Mouse (Mus musculus) embryonic facial prominence, embryonic 11.5 days (tissue): ENCODE results near the gene Apln. TPM values are rescaled to one million over a fixed set of nuclear protein-coding genes. Genes with fewer than 3 reads are reported as not detected.

Experiments used
- ATAC-seq: fragments of 200-750 bp; cut with Nextera tagmentation; replicated peaks from 2 replicates; pipeline ENCODE4 v1.8.0; 2017; ENCODE audit warnings: low read depth; ENCODE audit not compliant: insufficient number of reproducible peaks, low FRiP score, low TSS enrichment
- DNase-seq: peaks from one replicate; pipeline ENCODE4 v3.0.0-alpha.2; 2015; ENCODE audit warnings: low spot score
- H3K27ac ChIP-seq: fragments of 300-500 bp; sonication (generic); replicated peaks from 2 replicates; pipeline ENCODE4 v1.5.1; 2014; ENCODE audit warnings: mild to moderate bottlenecking, low read depth, low read length, control low read depth
- H3K27me3 ChIP-seq: fragments of 300-500 bp; sonication (generic); 2 replicates; pipeline ENCODE4 v1.6.1; 2014; ENCODE audit warnings: mild to moderate bottlenecking, low read length, moderate library complexity, mixed read lengths; ENCODE audit not compliant: control insufficient read depth, insufficient read depth
- H3K36me3 ChIP-seq: fragments of 300-500 bp; sonication (generic); replicated peaks from 2 replicates; pipeline ENCODE4 v1.6.1; 2014; ENCODE audit warnings: low read depth, mild to moderate bottlenecking, low read length, moderate library complexity, mixed read lengths; ENCODE audit not compliant: control insufficient read depth, insufficient read depth
- H3K4me1 ChIP-seq: fragments of 300-500 bp; sonication (generic); 2 replicates; pipeline ENCODE4 v1.6.1; 2014; ENCODE audit warnings: low read length, mixed read lengths; ENCODE audit not compliant: control insufficient read depth, insufficient read depth
- H3K4me2 ChIP-seq: fragments of 300-500 bp; sonication (generic); 2 replicates; pipeline ENCODE4 v1.6.1; 2014; ENCODE audit warnings: low read depth, mild to moderate bottlenecking, control low read depth, low read length, moderate library complexity
- H3K4me3 ChIP-seq: fragments of 300-500 bp; sonication (generic); 2 replicates; pipeline ENCODE4 v1.5.1; 2014; ENCODE audit warnings: low read depth, low read length, control low read depth
- H3K9ac ChIP-seq: fragments of 300-500 bp; sonication (generic); replicated peaks from 2 replicates; pipeline ENCODE4 v1.6.1; 2014; ENCODE audit warnings: mild to moderate bottlenecking, control low read depth, low read length
- H3K9me3 ChIP-seq: fragments of 300-500 bp; sonication (generic); replicated peaks from 2 replicates; pipeline ENCODE4 v1.6.1; 2016; ENCODE audit warnings: mild to moderate bottlenecking, low read length, inconsistent platforms, mixed read lengths; ENCODE audit not compliant: control insufficient read depth
- WGBS: fragments of 180-500 bp; shearing (Covaris S2); extraction: QIAGEN DNeasy Blood & Tissue Kit; methylation state at CpG from one replicate; pipeline ENCODE4 v1.1.7; 2014; 5-methylcytosine and 5-hydroxymethylcytosine counted together
- polyA plus RNA-seq: library from polyadenylated mRNA; unstranded; fragments of >200 nt; fragmentation: Nextera tagmentation; extraction: Ambion mirVana; gene quantifications from 2 replicates; pipeline ENCODE4 v1.2.1, GENCODE M21; 2014

The Apln gene
- polyA plus RNA-seq, 1 experiment from 2014 or later, result 3.8 TPM

GRCm38 (mm10) chrX:47977078-47977477 is 57.6 kb downstream of the Apln start:
- ATAC-seq, result no peak
- no peaks in the 10 kb centered on the region for H3K36me3 ChIP-seq
- no peak overlapping the region for H3K4me3 ChIP-seq
- DNase-seq, result no peak
- no peak overlapping the region for H3K27ac ChIP-seq
- H3K9me3 ChIP-seq, result no peaks in the 10 kb centered on the region
- WGBS, result 86% methylated on average over 5 of the region's 5 CpGs
- H3K9ac ChIP-seq, result no peak overlapping the region
- H3K27me3 ChIP-seq, result no peaks in the 10 kb centered on the region
- H3K4me1 ChIP-seq, result no peaks in the 10 kb centered on the region
- H3K4me2 ChIP-seq, result no peak overlapping the region

GRCm38 (mm10) chrX:47976551-47976950 is 58.1 kb downstream of the Apln start:
- Histone ChIP-seq H3K9me3 (no peaks in the 10 kb centered on the region), H3K27me3 (no peaks in the 10 kb centered on the region), H3K4me3 (no peak overlapping the region), H3K9ac (no peak overlapping the region), H3K4me1 (no peaks in the 10 kb centered on the region), H3K4me2 (no peak overlapping the region), H3K36me3 (no peaks in the 10 kb centered on the region), H3K27ac (no peak overlapping the region)
- WGBS, result 81% methylated on average over 4 of the region's 4 CpGs
- no peak for DNase-seq
- ATAC-seq, result no peak

Other genes with a start within 250 kb of the Apln start
- 35.8 and 37.4 TPM in 2 replicates for gene Smarca1, start 141.9 kb downstream of the Apln start, polyA plus RNA-seq
- 21.0 and 22.7 TPM in 2 replicates for gene Ocrl, start 122.5 kb downstream of the Apln start, polyA plus RNA-seq
- 2.5 and 2.7 TPM in 2 replicates for gene Xpnpep2, start 73.9 kb upstream of the Apln start, polyA plus RNA-seq
- 1.5 and 1.8 TPM in 2 replicates for gene Sash3, start 111.6 kb upstream of the Apln start, polyA plus RNA-seq
- gene Zdhhc9, start 174.0 kb upstream of the Apln start, polyA plus RNA-seq, result 2.7 and 2.8 TPM in 2 replicates
- 23.8 and 27.5 TPM in 2 replicates for gene Utp14a, start 222.0 kb upstream of the Apln start, polyA plus RNA-seq